28 mouse cellular contexts compared by ENCODE assay signal in the genomic region with DNA sequence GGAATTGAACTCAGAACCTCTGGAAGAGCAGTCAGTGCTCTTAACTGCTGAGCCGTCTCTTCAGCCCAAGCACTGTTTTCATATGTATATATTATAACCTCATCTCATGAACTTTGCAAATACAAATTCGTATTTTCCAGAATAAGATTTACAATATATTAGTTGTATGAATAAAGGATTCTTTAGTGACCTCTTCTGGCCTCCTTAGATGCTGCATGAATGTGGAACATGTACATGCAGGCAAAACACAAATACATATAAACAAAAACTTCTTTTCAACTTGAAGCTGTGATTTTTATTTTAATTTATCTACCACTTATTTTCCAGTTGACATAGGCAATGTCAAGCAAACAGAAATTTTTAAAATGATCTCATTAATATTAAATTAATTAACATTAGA. TPM values are rescaled to one million over a fixed set of nuclear protein-coding genes. Genes with fewer than 3 reads are reported as not detected.
DNase-seq lines count a peak whose midpoint lies in the region; ATAC-seq and TF ChIP-seq lines count a peak whose summit lies in the region.
"Had no signal": no experiment of that assay in that cellular context is flagged by ENCODE, and none has a peak within 500 bp of the region (broad histone marks: within the 10 kb centered on the region; RNA-seq: fewer than 3 reads in every experiment).

No protein-coding gene starts in this region.

- TF ChIP-seq CTCF in intestine, postnatal 0 days (IDR thresholded peaks at IDR 0.05; ENCODE audit: low read depth) = peak; percentile 44
- no peak for TF ChIP-seq CTCF in lung, embryonic 14.5 days (IDR thresholded peaks at IDR 0.05; ENCODE audit: low read depth)
- TF ChIP-seq CTCF in lung, adult 2 months (IDR thresholded peaks at IDR 0.05; ENCODE audit: insufficient read depth, low read length) = no peak

- no peak for ATAC-seq in intestine, postnatal 0 days
- no peak for ATAC-seq in intestine, embryonic 16.5 days
- no peak for ATAC-seq in lung, embryonic 14.5 days (ENCODE audit: insufficient read depth)
- ATAC-seq: CD4-positive, CD25-positive, alpha-beta regulatory T cell, adult 4 months; forebrain, embryonic 15.5 days; intestine, embryonic 15.5 days had no signal

- H3K4me1 ChIP-seq in intestine, postnatal 0 days (replicated peaks; ENCODE audit: control insufficient read depth, insufficient read depth, low read length) = no peaks in the 10 kb centered on the region
- H3K4me1 ChIP-seq in intestine, embryonic 16.5 days (ENCODE audit: control insufficient read depth, insufficient read depth, low read length) = no peaks in the 10 kb centered on the region
- no peaks in the 10 kb centered on the region for H3K4me1 ChIP-seq in lung, embryonic 14.5 days (ENCODE audit: insufficient read depth)
- no peaks in the 10 kb centered on the region for H3K4me1 ChIP-seq in lung, adult 2 months (ENCODE audit: control insufficient read depth, insufficient read depth, low read length)
- H3K4me1 ChIP-seq: embryonic facial prominence, embryonic 15.5 days; forebrain, embryonic 15.5 days; hindbrain, embryonic 15.5 days; intestine, embryonic 15.5 days; kidney, embryonic 15.5 days; limb, embryonic 12.5 days; liver, embryonic 13.5 days; megakaryocyte, embryonic 14.5 days; neural tube, embryonic 12.5 days had no signal

- H3K4me2 ChIP-seq in intestine, postnatal 0 days (replicated peaks; ENCODE audit: low read depth) = no peak overlapping the region
- no peak overlapping the region for H3K4me2 ChIP-seq in intestine, embryonic 16.5 days (ENCODE audit: low read depth, low read length)
- H3K4me2 ChIP-seq in lung, embryonic 14.5 days = no peak overlapping the region
- H3K4me2 ChIP-seq: embryonic facial prominence, embryonic 15.5 days; forebrain, embryonic 15.5 days; hindbrain, embryonic 15.5 days; intestine, embryonic 15.5 days; kidney, embryonic 15.5 days; limb, embryonic 12.5 days; liver, embryonic 13.5 days; neural tube, embryonic 12.5 days had no signal

- H3K9me3 ChIP-seq in intestine, postnatal 0 days (ENCODE audit: control insufficient read depth) = no peaks in the 10 kb centered on the region
- H3K9me3 ChIP-seq in intestine, embryonic 16.5 days (ENCODE audit: control insufficient read depth, low read length) = no peaks in the 10 kb centered on the region
- no peaks in the 10 kb centered on the region for H3K9me3 ChIP-seq in lung, embryonic 14.5 days (ENCODE audit: low read depth, low read length)
- H3K9me3 ChIP-seq: embryonic facial prominence, embryonic 15.5 days; forebrain, embryonic 15.5 days; hindbrain, embryonic 15.5 days; intestine, embryonic 15.5 days; kidney, embryonic 15.5 days; limb, embryonic 12.5 days; liver, embryonic 13.5 days; neural tube, embryonic 12.5 days had no signal

- DNase-seq in cerebellum, adult 9-10 months = peak; percentile 11
- no peak for DNase-seq in cerebellum, adult 11 months
- peak; percentile 36 for DNase-seq in lung, embryonic 14.5 days
- DNase-seq in lung, adult 2 months = no peak
- DNase-seq in NIH3T3 (ENCODE audit: low read depth) = peak; percentile 54
- no peak for DNase-seq in Muller cell, postnatal 12 days (ENCODE audit: inconsistent ontology term)
- DNase-seq: adrenal gland, postnatal 10 days; cerebellum, adult 8-10 months; gastrocnemius, postnatal 25 days; heart, adult 18-20 months; heart, postnatal 36 days; kidney, postnatal 4 days; liver, embryonic 13.5 days; lung, postnatal 14 days; midbrain, embryonic 14.5 days; right cerebral cortex, postnatal 14 days; thymus, postnatal 14 days had no signal

- 62% methylated on average over 2 of the region's 2 CpGs for WGBS in intestine, postnatal 0 days
- WGBS in intestine, embryonic 16.5 days = 54% methylated on average over 2 of the region's 2 CpGs
- WGBS in lung, embryonic 14.5 days = 50% methylated on average over 2 of the region's 2 CpGs
- 58% methylated on average over 2 of the region's 2 CpGs for WGBS in lung, adult 2 months

- no peak overlapping the region for H3K4me3 ChIP-seq in intestine, postnatal 0 days (ENCODE audit: low read depth, low read length)
- no peak overlapping the region for H3K4me3 ChIP-seq in intestine, embryonic 16.5 days (ENCODE audit: low read length)
- no peak overlapping the region for H3K4me3 ChIP-seq in lung, embryonic 14.5 days (ENCODE audit: low read depth, low read length)
- no peak overlapping the region for H3K4me3 ChIP-seq in lung, adult 2 months (replicated peaks; ENCODE audit: extremely low read depth, low read depth, low read length)
- H3K4me3 ChIP-seq: embryonic facial prominence, embryonic 15.5 days; forebrain, embryonic 15.5 days; hindbrain, embryonic 15.5 days; intestine, embryonic 15.5 days; kidney, embryonic 15.5 days; limb, embryonic 12.5 days; liver, embryonic 13.5 days; megakaryocyte, embryonic 14.5 days; neural tube, embryonic 12.5 days had no signal

- H3K27ac ChIP-seq in intestine, postnatal 0 days (ENCODE audit: low read depth, low read length) = no peak overlapping the region
- no peak overlapping the region for H3K27ac ChIP-seq in intestine, embryonic 16.5 days (ENCODE audit: low read length)
- no peak overlapping the region for H3K27ac ChIP-seq in lung, embryonic 14.5 days (ENCODE audit: low read depth)
- H3K27ac ChIP-seq: embryonic facial prominence, embryonic 15.5 days; forebrain, embryonic 15.5 days; hindbrain, embryonic 15.5 days; intestine, embryonic 15.5 days; kidney, embryonic 15.5 days; limb, embryonic 12.5 days; liver, embryonic 13.5 days; neural tube, embryonic 12.5 days had no signal

- no peaks in the 10 kb centered on the region for H3K27me3 ChIP-seq in intestine, postnatal 0 days (replicated peaks; ENCODE audit: control insufficient read depth, insufficient read depth, low read length)
- no peaks in the 10 kb centered on the region for H3K27me3 ChIP-seq in intestine, embryonic 16.5 days (replicated peaks; ENCODE audit: control insufficient read depth, insufficient read depth, low read length)
- no peaks in the 10 kb centered on the region for H3K27me3 ChIP-seq in lung, embryonic 14.5 days (ENCODE audit: insufficient read depth, low read length)
- H3K27me3 ChIP-seq: embryonic facial prominence, embryonic 15.5 days; forebrain, embryonic 15.5 days; hindbrain, embryonic 15.5 days; intestine, embryonic 15.5 days; kidney, embryonic 15.5 days; limb, embryonic 12.5 days; liver, embryonic 13.5 days; megakaryocyte, embryonic 14.5 days; neural tube, embryonic 12.5 days had no signal

- no peak for TF ChIP-seq POLR2A in lung, adult 2 months (IDR thresholded peaks at IDR 0.05; ENCODE audit: borderline replicate concordance, extremely low read depth, low read depth, low read length)

- no peaks in the 10 kb centered on the region for H3K36me3 ChIP-seq in intestine, postnatal 0 days (ENCODE audit: control insufficient read depth, insufficient read depth)
- H3K36me3 ChIP-seq in intestine, embryonic 16.5 days (ENCODE audit: control insufficient read depth, insufficient read depth, low read length) = no peaks in the 10 kb centered on the region
- H3K36me3 ChIP-seq in lung, embryonic 14.5 days (ENCODE audit: insufficient read depth) = no peaks in the 10 kb centered on the region
- H3K36me3 ChIP-seq: embryonic facial prominence, embryonic 15.5 days; forebrain, embryonic 15.5 days; hindbrain, embryonic 15.5 days; intestine, embryonic 15.5 days; kidney, embryonic 15.5 days; limb, embryonic 12.5 days; liver, embryonic 13.5 days; neural tube, embryonic 12.5 days had no signal

- H3K9ac ChIP-seq in intestine, postnatal 0 days (ENCODE audit: low read depth, low read length) = no peak overlapping the region
- H3K9ac ChIP-seq in intestine, embryonic 16.5 days (ENCODE audit: low read depth, low read length) = no peak overlapping the region
- no peak overlapping the region for H3K9ac ChIP-seq in lung, embryonic 14.5 days
- H3K9ac ChIP-seq: embryonic facial prominence, embryonic 15.5 days; forebrain, embryonic 15.5 days; hindbrain, embryonic 15.5 days; intestine, embryonic 15.5 days; kidney, embryonic 15.5 days; limb, embryonic 12.5 days; liver, embryonic 13.5 days; neural tube, embryonic 12.5 days had no signal

RNA-seq across cellular contexts. Expression of a gene that starts 17.5 kb away (rescaled TPM):
- polyA plus RNA-seq in intestine, postnatal 0 days (2015; fragmentation: Nextera tagmentation; extraction: Ambion mirVana) = 1.3 and 1.9 TPM in 2 replicates
- 2.0 and 2.3 TPM in 2 replicates for polyA plus RNA-seq in intestine, embryonic 16.5 days (2015; fragmentation: Nextera tagmentation; extraction: Ambion mirVana)
- polyA plus RNA-seq in lung, embryonic 14.5 days (2014; fragmentation: Nextera tagmentation; extraction: Ambion mirVana) = 4.2 and 4.8 TPM in 2 replicates
- polyA plus RNA-seq in lung, adult 2 months (2012; rRNA removed) = 0.85 and 0.88 TPM in 2 replicates

RNA-seq across cellular contexts. Expression of a gene that starts 17.6 kb away (rescaled TPM):
- 1,062 and 1,144 TPM in 2 replicates for polyA plus RNA-seq in intestine, postnatal 0 days (2015; fragmentation: Nextera tagmentation; extraction: Ambion mirVana)
- 976 and 1,024 TPM in 2 replicates for polyA plus RNA-seq in intestine, embryonic 16.5 days (2015; fragmentation: Nextera tagmentation; extraction: Ambion mirVana)
- polyA plus RNA-seq in lung, embryonic 14.5 days (2014; fragmentation: Nextera tagmentation; extraction: Ambion mirVana) = 887 and 951 TPM in 2 replicates
- 341 and 495 TPM in 2 replicates for polyA plus RNA-seq in lung, adult 2 months (2012; rRNA removed)

RNA-seq across cellular contexts. Expression of a gene that starts 32.4 kb away (rescaled TPM):
- 8.1 and 8.3 TPM in 2 replicates for polyA plus RNA-seq in intestine, postnatal 0 days (2015; fragmentation: Nextera tagmentation; extraction: Ambion mirVana)
- polyA plus RNA-seq in intestine, embryonic 16.5 days (2015; fragmentation: Nextera tagmentation; extraction: Ambion mirVana) = 11.0 and 11.6 TPM in 2 replicates
- 8.9 and 10.4 TPM in 2 replicates for polyA plus RNA-seq in lung, embryonic 14.5 days (2014; fragmentation: Nextera tagmentation; extraction: Ambion mirVana)
- polyA plus RNA-seq in lung, adult 2 months (2012; rRNA removed) = 4.9 and 5.6 TPM in 2 replicates

RNA-seq across cellular contexts. Expression of a gene that starts 39.2 kb away (rescaled TPM):
- 28.1 TPM in 2 replicates for polyA plus RNA-seq in intestine, postnatal 0 days (2015; fragmentation: Nextera tagmentation; extraction: Ambion mirVana)
- polyA plus RNA-seq in intestine, embryonic 16.5 days (2015; fragmentation: Nextera tagmentation; extraction: Ambion mirVana) = 42.1 and 45.5 TPM in 2 replicates
- 55.7 and 56.1 TPM in 2 replicates for polyA plus RNA-seq in lung, embryonic 14.5 days (2014; fragmentation: Nextera tagmentation; extraction: Ambion mirVana)
- 7.0 and 10.4 TPM in 2 replicates for polyA plus RNA-seq in lung, adult 2 months (2012; rRNA removed)

Comparison
In these comparisons a context has a peak if more than half of its experiments do, and no peak if none do; other contexts are left out.
1. DNase-seq: peak in cerebellum, adult 9-10 months (single experiment), lung, embryonic 14.5 days (single experiment) and NIH3T3 (single experiment); none in cerebellum, adult 11 months (single experiment), lung, adult 2 months (single experiment) and Muller cell, postnatal 12 days (single experiment).